Mouse (Mus musculus): Measurements from ENCODE around the gene Ano4. TPM values are rescaled to one million over a fixed set of nuclear protein-coding genes. Genes with fewer than 3 reads are reported as not detected.

Ano4 gene
- polyA plus RNA-seq, 1 experiment from 2014 or later = not detected

GRCm38 (mm10) chr10:89263396-89263795, 81.2 kb downstream of the Ano4 start:
- WGBS (ENCODE audit: insufficient replicate concordance) = 70% methylated on average over 4 of the region's 4 CpGs
- ATAC-seq (no peak), DNase-seq (no peak)
- Histone ChIP-seq H3K9me3 (ENCODE audit: low read length) (no peaks in the 10 kb centered on the region), H3K4me3 (ENCODE audit: low read depth, low read length) (no peak overlapping the region), H3K4me1 (ENCODE audit: insufficient read depth) (no peaks in the 10 kb centered on the region), H3K9ac (replicated peaks) (no peak overlapping the region), H3K27ac (ENCODE audit: low read depth) (no peak overlapping the region), H3K4me2 (ENCODE audit: low read depth, low read length) (no peak overlapping the region), H3K27me3 (ENCODE audit: insufficient read depth, low read length) (no peaks in the 10 kb centered on the region), H3K36me3 (replicated peaks; ENCODE audit: insufficient read depth, low read length) (no peaks in the 10 kb centered on the region)
- TF ChIP-seq CTCF (IDR thresholded peaks at IDR 0.05; ENCODE audit: low read depth) (no peak), EP300 (IDR thresholded peaks at IDR 0.05; ENCODE audit: low read depth) (no peak)

- TF ChIP-seq EP300 (IDR thresholded peaks at IDR 0.05; ENCODE audit: low read depth) (no peak), CTCF (IDR thresholded peaks at IDR 0.05; ENCODE audit: low read depth) (no peak)
- no peaks in the 10 kb centered on the region for H3K9me3 ChIP-seq (ENCODE audit: low read length)
- 6% methylated on average over 16 of the region's 16 CpGs for WGBS (ENCODE audit: insufficient replicate concordance)
- H3K4me2 ChIP-seq (ENCODE audit: low read depth, low read length) = no peak overlapping the region
- H3K4me3 ChIP-seq (ENCODE audit: low read depth, low read length) = no peak overlapping the region
- H3K4me1 ChIP-seq (ENCODE audit: insufficient read depth) = no peaks in the 10 kb centered on the region
- DNase-seq (no peak), ATAC-seq (no peak)
- 0 out of 2 replicates have a peak, but pooled peaks cover 4% of the 10 kb centered on the region for H3K27me3 ChIP-seq (ENCODE audit: insufficient read depth, low read length)
- H3K27ac ChIP-seq (ENCODE audit: low read depth) = no peak overlapping the region
- H3K9ac ChIP-seq (replicated peaks) = no peak overlapping the region
- no peaks in the 10 kb centered on the region for H3K36me3 ChIP-seq (replicated peaks; ENCODE audit: insufficient read depth, low read length)
Observed at GRCm38 (mm10) chr10:89257457-89258381, 86.8 kb downstream of the Ano4 start.

- WGBS (ENCODE audit: insufficient replicate concordance) = 8% methylated on average over 17 of the region's 17 CpGs
- Histone ChIP-seq H3K9ac (replicated peaks) (no peak overlapping the region), H3K9me3 (ENCODE audit: low read length) (no peaks in the 10 kb centered on the region), H3K27me3 (ENCODE audit: insufficient read depth, low read length) (0 out of 2 replicates have a peak, but pooled peaks cover 4% of the 10 kb centered on the region), H3K27ac (ENCODE audit: low read depth) (no peak overlapping the region), H3K4me1 (ENCODE audit: insufficient read depth) (no peaks in the 10 kb centered on the region), H3K4me3 (ENCODE audit: low read depth, low read length) (no peak overlapping the region), H3K36me3 (replicated peaks; ENCODE audit: insufficient read depth, low read length) (no peaks in the 10 kb centered on the region), H3K4me2 (ENCODE audit: low read depth, low read length) (no peak overlapping the region; the same call in 1 of the 2 replicates)
- no peak for DNase-seq
- no peak for TF ChIP-seq EP300 (IDR thresholded peaks at IDR 0.05; ENCODE audit: low read depth)
- no peak for TF ChIP-seq CTCF (IDR thresholded peaks at IDR 0.05; ENCODE audit: low read depth)
- ATAC-seq = no peak
Observed at GRCm38 (mm10) chr10:89256762-89257456, 87.7 kb downstream of the Ano4 start.

GRCm38 (mm10) chr10:89254765-89255164, 89.8 kb downstream of the Ano4 start:
- no peak overlapping the region for H3K4me2 ChIP-seq (ENCODE audit: low read depth, low read length)
- no peaks in the 10 kb centered on the region for H3K36me3 ChIP-seq (replicated peaks; ENCODE audit: insufficient read depth, low read length)
- 72% methylated on average over 5 of the region's 5 CpGs for WGBS (ENCODE audit: insufficient replicate concordance)
- no peak overlapping the region for H3K27ac ChIP-seq (ENCODE audit: low read depth)
- ATAC-seq = no peak
- H3K9ac ChIP-seq (replicated peaks) = no peak overlapping the region
- no peaks in the 10 kb centered on the region for H3K4me1 ChIP-seq (ENCODE audit: insufficient read depth)
- H3K27me3 ChIP-seq (ENCODE audit: insufficient read depth, low read length) = 0 out of 2 replicates have a peak, but pooled peaks cover 4% of the 10 kb centered on the region
- DNase-seq = no peak
- H3K9me3 ChIP-seq (ENCODE audit: low read length) = no peaks in the 10 kb centered on the region
- TF ChIP-seq CTCF (IDR thresholded peaks at IDR 0.05; ENCODE audit: low read depth) (no peak), EP300 (IDR thresholded peaks at IDR 0.05; ENCODE audit: low read depth) (no peak)
- no peak overlapping the region for H3K4me3 ChIP-seq (ENCODE audit: low read depth, low read length)

- Histone ChIP-seq H3K4me1 (ENCODE audit: insufficient read depth) (no peaks in the 10 kb centered on the region), H3K27ac (ENCODE audit: low read depth) (no peak overlapping the region), H3K27me3 (ENCODE audit: insufficient read depth, low read length) (0 out of 2 replicates have a peak, but pooled peaks cover 4% of the 10 kb centered on the region), H3K36me3 (replicated peaks; ENCODE audit: insufficient read depth, low read length) (no peaks in the 10 kb centered on the region), H3K9me3 (ENCODE audit: low read length) (no peaks in the 10 kb centered on the region), H3K9ac (replicated peaks) (no peak overlapping the region), H3K4me3 (ENCODE audit: low read depth, low read length) (no peak overlapping the region), H3K4me2 (ENCODE audit: low read depth, low read length) (no peak overlapping the region)
- TF ChIP-seq CTCF (IDR thresholded peaks at IDR 0.05; ENCODE audit: low read depth) (no peak), EP300 (IDR thresholded peaks at IDR 0.05; ENCODE audit: low read depth) (no peak)
- DNase-seq (no peak), ATAC-seq (no peak)
- WGBS (ENCODE audit: insufficient replicate concordance) = 80% methylated on average over 3 of the region's 3 CpGs
Observed at GRCm38 (mm10) chr10:89253799-89254198, 90.8 kb downstream of the Ano4 start.

GRCm38 (mm10) chr10:89252636-89253035, 91.9 kb downstream of the Ano4 start:
- WGBS (ENCODE audit: insufficient replicate concordance) = 81% methylated on average over 5 of the region's 5 CpGs
- H3K27ac ChIP-seq (ENCODE audit: low read depth) = no peak overlapping the region
- no peak overlapping the region for H3K9ac ChIP-seq (replicated peaks)
- no peak for ATAC-seq
- no peaks in the 10 kb centered on the region for H3K4me1 ChIP-seq (ENCODE audit: insufficient read depth)
- H3K27me3 ChIP-seq (ENCODE audit: insufficient read depth, low read length) = 0 out of 2 replicates have a peak, but pooled peaks cover 2% of the 10 kb centered on the region
- no peaks in the 10 kb centered on the region for H3K9me3 ChIP-seq (ENCODE audit: low read length)
- no peaks in the 10 kb centered on the region for H3K36me3 ChIP-seq (replicated peaks; ENCODE audit: insufficient read depth, low read length)
- H3K4me2 ChIP-seq (ENCODE audit: low read depth, low read length) = no peak overlapping the region
- DNase-seq = no peak
- TF ChIP-seq CTCF (IDR thresholded peaks at IDR 0.05; ENCODE audit: low read depth) = no peak
- TF ChIP-seq EP300 (IDR thresholded peaks at IDR 0.05; ENCODE audit: low read depth) = no peak
- no peak overlapping the region for H3K4me3 ChIP-seq (ENCODE audit: low read depth, low read length)
